Mouse (Mus musculus) heart, postnatal 0 days (tissue): ENCODE measurements around the gene 9930021J03Rik.

Source experiments
- CTCF ChIP-seq: IDR thresholded peaks from 2 replicates; pipeline ENCODE4 v1.5.1; 2016; ENCODE audit warnings: antibody characterized with exemption, control low read depth, low read depth
- EP300 ChIP-seq: IDR thresholded peaks from 2 replicates; pipeline ENCODE4 v1.6.1; 2016; ENCODE audit warnings: antibody characterized with exemption, low read depth

DNA sequence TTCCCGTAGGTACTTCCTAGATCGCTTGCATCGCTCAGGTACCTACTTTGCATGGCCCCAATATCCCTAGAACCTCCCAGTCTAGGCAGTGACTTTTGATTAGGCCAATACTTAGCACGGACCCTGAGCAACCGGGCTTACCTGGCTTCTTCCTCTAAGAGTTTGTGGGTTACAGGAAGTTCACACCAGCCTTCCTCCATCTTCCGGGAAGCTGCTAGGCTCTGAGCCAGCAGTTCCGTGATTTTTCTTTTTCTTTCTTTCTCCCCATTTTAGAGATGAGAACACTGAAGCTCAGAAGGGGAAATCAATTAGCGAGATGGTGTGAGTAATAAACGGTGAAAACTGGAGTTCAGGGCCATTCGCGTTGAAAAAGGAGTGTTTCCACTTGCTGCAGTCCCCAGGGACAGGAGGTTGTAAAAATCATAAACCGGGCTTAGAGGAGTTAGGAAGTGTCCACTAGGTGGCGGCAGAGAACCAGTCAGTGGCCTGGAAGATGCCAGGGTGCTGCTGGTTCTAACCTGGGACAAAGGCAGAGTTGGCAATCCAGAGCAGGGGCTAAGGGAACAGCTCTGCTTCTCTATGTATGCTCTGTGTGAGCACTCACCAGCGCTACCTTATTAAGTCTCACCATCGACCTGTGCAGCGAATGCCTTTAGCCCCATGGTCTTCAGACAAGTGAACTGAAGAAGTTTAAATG, 121.8 kb downstream of the 9930021J03Rik start:
- TF ChIP-seq EP300 (no peak), CTCF (peak; percentile 76)
